Mouse (Mus musculus) testis, adult 2 months (tissue): Measurements from ENCODE around the gene Coq8b.

Experiments
- CTCF ChIP-seq: fragments of 200-500 bp; IDR thresholded peaks from 2 replicates; pipeline ENCODE4 v1.5.1; 2012; ENCODE audit warnings: low read depth, mild to moderate bottlenecking, inconsistent platforms, low read length, moderate library complexity; ENCODE audit not compliant: control insufficient read depth, insufficient read depth, insufficient replicate concordance
- POLR2A ChIP-seq: fragments of 200-500 bp; IDR thresholded peaks from 2 replicates; pipeline ENCODE4 v1.6.1; 2012; ENCODE audit warnings: low read depth, mild to moderate bottlenecking, inconsistent platforms, low read length, moderate library complexity; ENCODE audit not compliant: control insufficient read depth

DNA sequence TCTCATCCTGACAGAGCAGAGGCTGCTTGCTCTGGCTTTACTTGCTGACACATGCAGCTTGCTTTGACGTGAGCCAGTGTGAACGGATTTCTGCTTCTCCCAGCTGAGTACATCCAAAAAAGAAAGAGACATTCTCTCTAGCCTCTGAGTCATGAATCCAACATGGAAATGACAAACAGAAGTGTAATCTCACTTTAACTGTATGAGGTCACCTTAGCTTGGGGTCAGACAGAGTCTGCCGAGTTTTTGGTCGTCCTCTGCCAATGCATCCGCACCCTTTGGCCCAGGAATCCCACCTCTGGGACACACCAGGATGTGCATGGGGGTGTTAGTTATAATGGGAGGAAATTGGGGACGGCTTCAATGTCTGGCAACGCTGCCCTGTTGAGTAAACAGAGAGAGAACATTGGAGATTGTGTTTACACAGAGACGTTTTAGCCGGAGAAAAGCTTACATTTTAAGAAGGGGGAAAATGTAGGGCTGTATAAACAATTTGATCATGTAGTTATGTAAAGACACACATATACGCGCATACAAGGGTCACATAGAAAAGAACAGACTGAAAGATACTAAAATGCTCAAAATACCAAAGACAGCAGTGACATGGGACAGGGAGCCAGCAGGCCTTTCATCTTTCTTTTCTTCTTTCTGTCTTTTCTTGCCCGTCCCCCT, 59.1 kb downstream of the Coq8b start:
- TF ChIP-seq CTCF: no peak
- no peak for TF ChIP-seq POLR2A
